In genomic region chr4:41658566-41659384, GRCm38 (mm10) we compare ENCODE assay signal across 10 mouse cellular contexts. TPM values are rescaled to one million over a fixed set of nuclear protein-coding genes. Genes with fewer than 3 reads are reported as not detected.
DNase-seq lines count a peak whose midpoint lies in the region; ATAC-seq and TF ChIP-seq lines count a peak whose summit lies in the region.
"Had no signal": no experiment of that assay in that cellular context is flagged by ENCODE, and none has a peak within 500 bp of the region (broad histone marks: within the 10 kb centered on the region; RNA-seq: fewer than 3 reads in every experiment).

No protein-coding gene starts in this region.

- H3K4me1 ChIP-seq in heart, embryonic 10.5 days = peaks cover 66% of the 10 kb centered on the region
- H3K4me1 ChIP-seq in heart, adult 2 months (ENCODE audit: control insufficient read depth, insufficient read depth, low read length) = no peaks in the 10 kb centered on the region
- H3K4me1 ChIP-seq in ES-Bruce4 (ENCODE audit: control insufficient read depth, insufficient read depth, low read length) = peaks cover 6% of the 10 kb centered on the region
- peaks cover 16% of the 10 kb centered on the region for H3K4me1 ChIP-seq in forebrain, embryonic 16.5 days (replicated peaks; ENCODE audit: control insufficient read depth, insufficient read depth, low read length)
- H3K4me1 ChIP-seq in limb, embryonic 14.5 days (ENCODE audit: control insufficient read depth, insufficient read depth, low read length) = peaks cover 41% of the 10 kb centered on the region

- no peaks in the 10 kb centered on the region for H3K36me3 ChIP-seq in heart, embryonic 10.5 days
- no peaks in the 10 kb centered on the region for H3K36me3 ChIP-seq in heart, adult 2 months (ENCODE audit: control insufficient read depth, insufficient read depth, low read length)
- no peaks in the 10 kb centered on the region for H3K36me3 ChIP-seq in ES-Bruce4 (ENCODE audit: control insufficient read depth, insufficient read depth, low read length, poor library complexity, severe bottlenecking)
- H3K36me3 ChIP-seq in forebrain, embryonic 16.5 days (ENCODE audit: control insufficient read depth, insufficient read depth) = peaks cover 4% of the 10 kb centered on the region; the same call in 1 of the 2 replicates
- no peaks in the 10 kb centered on the region for H3K36me3 ChIP-seq in limb, embryonic 14.5 days (ENCODE audit: control insufficient read depth, insufficient read depth, low read length)
- H3K36me3 ChIP-seq: liver, embryonic 15.5 days had no signal

- intact Hi-C loops in heart, adult 2 months (cut with DNase I) = no loop called here

- TF ChIP-seq POLR2A in heart, adult 2 months (IDR thresholded peaks at IDR 0.05; ENCODE audit: insufficient read depth, low read depth, low read length) = no peak
- TF ChIP-seq POLR2A in ES-Bruce4 (IDR thresholded peaks at IDR 0.05; ENCODE audit: insufficient read depth, low read length) = no peak
- no peak for TF ChIP-seq POLR2A in limb, embryonic 14.5 days (IDR thresholded peaks at IDR 0.05; ENCODE audit: borderline replicate concordance, extremely low read depth, insufficient read depth, insufficient read length)

- no peak for ATAC-seq in forebrain, embryonic 16.5 days
- ATAC-seq in limb, embryonic 14.5 days (ENCODE audit: low FRiP score, low read depth) = no peak

- no peaks in the 10 kb centered on the region for H3K9me3 ChIP-seq in heart, embryonic 10.5 days
- H3K9me3 ChIP-seq in ES-Bruce4 (replicated peaks; ENCODE audit: control insufficient read depth, insufficient read depth, low read length, poor library complexity, severe bottlenecking) = no peaks in the 10 kb centered on the region
- no peaks in the 10 kb centered on the region for H3K9me3 ChIP-seq in forebrain, embryonic 16.5 days (ENCODE audit: control insufficient read depth, low read length)
- no peaks in the 10 kb centered on the region for H3K9me3 ChIP-seq in limb, embryonic 14.5 days (ENCODE audit: control insufficient read depth, low read length)
- H3K9me3 ChIP-seq: liver, embryonic 15.5 days had no signal

- peaks cover 85% of the 10 kb centered on the region for H3K27me3 ChIP-seq in heart, embryonic 10.5 days (ENCODE audit: insufficient read depth, poor library complexity, severe bottlenecking)
- no peaks in the 10 kb centered on the region for H3K27me3 ChIP-seq in heart, adult 2 months (ENCODE audit: control insufficient read depth, insufficient read depth, low read length)
- no peaks in the 10 kb centered on the region for H3K27me3 ChIP-seq in ES-Bruce4 (ENCODE audit: control insufficient read depth, insufficient read depth, low read length, poor library complexity, severe bottlenecking)
- H3K27me3 ChIP-seq in forebrain, embryonic 16.5 days (replicated peaks; ENCODE audit: control insufficient read depth, insufficient read depth, low read length) = no peaks in the 10 kb centered on the region
- peaks cover 23% of the 10 kb centered on the region for H3K27me3 ChIP-seq in limb, embryonic 14.5 days (ENCODE audit: control insufficient read depth, insufficient read depth, low read length)

- H3K4me2 ChIP-seq in forebrain, embryonic 16.5 days (ENCODE audit: low read length) = no peak overlapping the region
- H3K4me2 ChIP-seq in limb, embryonic 14.5 days (replicated peaks; ENCODE audit: low read depth, low read length, severe bottlenecking) = peak overlapping the region; percentile 23; the same call in 1 of the 2 replicates
- H3K4me2 ChIP-seq: liver, embryonic 15.5 days had no signal

- no peak overlapping the region for H3K4me3 ChIP-seq in heart, embryonic 10.5 days
- no peak overlapping the region for H3K4me3 ChIP-seq in heart, adult 2 months
- H3K4me3 ChIP-seq in ES-Bruce4 (ENCODE audit: low read depth, low read length) = peak overlapping the region; percentile 7; the same call in 1 of the 2 replicates
- H3K4me3 ChIP-seq in forebrain, embryonic 16.5 days (replicated peaks; ENCODE audit: low read length) = no peak overlapping the region
- no peak overlapping the region for H3K4me3 ChIP-seq in limb, embryonic 14.5 days (replicated peaks; ENCODE audit: low read length)
- H3K4me3 ChIP-seq: liver, embryonic 15.5 days had no signal

- WGBS in heart, embryonic 10.5 days = 10% methylated on average over 25 of the region's 25 CpGs
- WGBS in heart, adult 2 months = 26% methylated on average over 25 of the region's 25 CpGs
- 21% methylated on average over 25 of the region's 25 CpGs for WGBS in forebrain, embryonic 16.5 days
- WGBS in limb, embryonic 14.5 days = 8% methylated on average over 21 of the region's 25 CpGs

- H3K79me2 ChIP-seq in heart, adult 2 months (replicated peaks; ENCODE audit: control insufficient read depth, insufficient read depth, low read length) = no peaks in the 10 kb centered on the region

- no peak for DNase-seq in heart, embryonic 10.5 days (ENCODE audit: low spot score)
- no peak for DNase-seq in heart, adult 2 months
- DNase-seq in limb, embryonic 14.5 days (ENCODE audit: low spot score) = no peak
- no peak for DNase-seq in cerebellum, adult 9-11 months
- no peak for DNase-seq in testis, postnatal 14 days (ENCODE audit: low spot score)
- DNase-seq in cerebellum, postnatal 14 days = no peak
- DNase-seq: gastrocnemius, postnatal 25 days had no signal

- no peak overlapping the region for H3K9ac ChIP-seq in heart, adult 2 months (ENCODE audit: low read depth, low read length)
- H3K9ac ChIP-seq in ES-Bruce4 (ENCODE audit: low read depth, poor library complexity, severe bottlenecking) = no peak overlapping the region
- H3K9ac ChIP-seq in forebrain, embryonic 16.5 days (replicated peaks; ENCODE audit: low read depth, low read length) = peak overlapping the region; percentile 3; the same call in 1 of the 2 replicates
- H3K9ac ChIP-seq in limb, embryonic 14.5 days (ENCODE audit: low read depth, low read length, severe bottlenecking) = no peak overlapping the region
- H3K9ac ChIP-seq: liver, embryonic 15.5 days had no signal

- peak overlapping the region; percentile 67 for H3K27ac ChIP-seq in heart, embryonic 10.5 days
- H3K27ac ChIP-seq in heart, adult 2 months = no peak overlapping the region
- H3K27ac ChIP-seq in ES-Bruce4 (ENCODE audit: insufficient read depth, low read length) = no peak overlapping the region
- no peak overlapping the region for H3K27ac ChIP-seq in forebrain, embryonic 16.5 days (ENCODE audit: low read length)
- H3K27ac ChIP-seq in limb, embryonic 14.5 days (replicated peaks; ENCODE audit: low read depth, low read length) = no peak overlapping the region
- H3K27ac ChIP-seq: liver, embryonic 15.5 days had no signal

- no peak for TF ChIP-seq CTCF in heart, adult 2 months (IDR thresholded peaks at IDR 0.05)
- TF ChIP-seq CTCF in ES-Bruce4 (IDR thresholded peaks at IDR 0.05; ENCODE audit: low read depth, low read length) = no peak

- no peak for TF ChIP-seq EP300 in heart, adult 2 months (IDR thresholded peaks at IDR 0.05; ENCODE audit: insufficient read depth, low read depth, low read length)
- TF ChIP-seq EP300 in ES-Bruce4 (IDR thresholded peaks at IDR 0.05; ENCODE audit: insufficient read depth, low read depth, low read length) = no peak

RNA-seq across cellular contexts. Expression of gene Enho, which starts 18.7 kb away (rescaled TPM):
- polyA plus RNA-seq in heart, embryonic 10.5 days (2016; fragmentation: Nextera tagmentation; extraction: Ambion mirVana) = 5.3 and 8.9 TPM in 2 replicates
- total RNA-seq in heart, adult 2 months (2021) = 1 to 10 TPM; 8.1 to 8.3 TPM
- polyA plus RNA-seq in heart, adult 2 months (2012; rRNA removed) = 20.4 and 22.3 TPM in 2 replicates
- polyA plus RNA-seq in ES-Bruce4 (2011; ENCODE audit: insufficient read depth, insufficient read length, low read depth, missing spikeins) = 5.3 and 5.4 TPM in 2 replicates
- polyA plus RNA-seq in forebrain, embryonic 16.5 days (2015; fragmentation: Nextera tagmentation; extraction: Ambion mirVana) = 51.5 and 68.4 TPM in 2 replicates
- 15.6 and 22.3 TPM in 2 replicates for polyA plus RNA-seq in limb, embryonic 14.5 days (2012; rRNA removed)
- polyA plus RNA-seq in limb, embryonic 14.5 days (2014; fragmentation: Nextera tagmentation; extraction: Ambion mirVana) = 12.5 and 13.1 TPM in 2 replicates

RNA-seq across cellular contexts. Expression of gene Cntfr, which starts 38.1 kb away (rescaled TPM):
- 2.6 and 8.9 TPM in 2 replicates for polyA plus RNA-seq in heart, embryonic 10.5 days (2016; fragmentation: Nextera tagmentation; extraction: Ambion mirVana)
- 1 to 10 TPM; 4.1 to 5.4 TPM for total RNA-seq in heart, adult 2 months (2021)
- polyA plus RNA-seq in heart, adult 2 months (2012; rRNA removed) = 8.5 and 11.4 TPM in 2 replicates
- 23.9 and 27.1 TPM in 2 replicates for polyA plus RNA-seq in ES-Bruce4 (2011; ENCODE audit: insufficient read depth, insufficient read length, low read depth, missing spikeins)
- polyA plus RNA-seq in forebrain, embryonic 16.5 days (2015; fragmentation: Nextera tagmentation; extraction: Ambion mirVana) = 12.3 and 16.7 TPM in 2 replicates
- 34.2 and 43.6 TPM in 2 replicates for polyA plus RNA-seq in limb, embryonic 14.5 days (2012; rRNA removed)
- polyA plus RNA-seq in limb, embryonic 14.5 days (2014; fragmentation: Nextera tagmentation; extraction: Ambion mirVana) = 5.3 and 5.4 TPM in 2 replicates

RNA-seq across cellular contexts. Expression of gene Il11ra1, which starts 41.0 kb away (rescaled TPM):
- polyA plus RNA-seq in heart, embryonic 10.5 days (2016; fragmentation: Nextera tagmentation; extraction: Ambion mirVana) = 144 and 147 TPM in 2 replicates
- 10 to 100 TPM; 88.2 to 99.3 TPM for total RNA-seq in heart, adult 2 months (2021)
- polyA plus RNA-seq in heart, adult 2 months (2012; rRNA removed) = 79.9 and 108 TPM in 2 replicates
- 4.5 and 4.7 TPM in 2 replicates for polyA plus RNA-seq in ES-Bruce4 (2011; ENCODE audit: insufficient read depth, insufficient read length, low read depth, missing spikeins)
- polyA plus RNA-seq in forebrain, embryonic 16.5 days (2015; fragmentation: Nextera tagmentation; extraction: Ambion mirVana) = 28.3 and 29.2 TPM in 2 replicates
- 247 and 316 TPM in 2 replicates for polyA plus RNA-seq in limb, embryonic 14.5 days (2012; rRNA removed)
- polyA plus RNA-seq in limb, embryonic 14.5 days (2014; fragmentation: Nextera tagmentation; extraction: Ambion mirVana) = 384 and 431 TPM in 2 replicates

RNA-seq across cellular contexts. Expression of gene Rpp25l, which starts 54.6 kb away (rescaled TPM):
- 54.5 and 71.3 TPM in 2 replicates for polyA plus RNA-seq in heart, embryonic 10.5 days (2016; fragmentation: Nextera tagmentation; extraction: Ambion mirVana)
- total RNA-seq in heart, adult 2 months (2021) = 10 to 100 TPM; 30.1 to 32.3 TPM
- 33.2 and 33.8 TPM in 2 replicates for polyA plus RNA-seq in heart, adult 2 months (2012; rRNA removed)
- polyA plus RNA-seq in ES-Bruce4 (2011; ENCODE audit: insufficient read depth, insufficient read length, low read depth, missing spikeins) = 23.5 and 23.8 TPM in 2 replicates
- 51.7 and 60.5 TPM in 2 replicates for polyA plus RNA-seq in forebrain, embryonic 16.5 days (2015; fragmentation: Nextera tagmentation; extraction: Ambion mirVana)
- polyA plus RNA-seq in limb, embryonic 14.5 days (2012; rRNA removed) = 59.3 and 67.5 TPM in 2 replicates
- 69.8 and 76.2 TPM in 2 replicates for polyA plus RNA-seq in limb, embryonic 14.5 days (2014; fragmentation: Nextera tagmentation; extraction: Ambion mirVana)
